Mouse (Mus musculus): ENCODE results near the gene Ltb4r1.

Ltb4r1 gene

GRCm38 (mm10) chr14:55747051-55747847 lies 18.5 kb upstream of the Ltb4r1 start:
- DNase-seq, result no peak

- DNase-seq, result no peak
Measured at GRCm38 (mm10) chr14:55757566-55757965, 8.2 kb upstream of the Ltb4r1 start.

GRCm38 (mm10) chr14:55758363-55758784 lies 7.4 kb upstream of the Ltb4r1 start, which contains the start of gene Cideb:
Cideb (minus strand) TSS chr14:55758458.
- peak in 1 of 2 experiments; percentile 65 for DNase-seq

- peak; percentile 84 to 90 for DNase-seq
Measured at GRCm38 (mm10) chr14:55760156-55760555, 5.6 kb upstream of the Ltb4r1 start.

- DNase-seq, result no peak
Measured at GRCm38 (mm10) chr14:55761163-55761562, 4.6 kb upstream of the Ltb4r1 start, which contains the start of gene Ltb4r2. Ltb4r2 (plus strand) TSS chr14:55761428.

- peak; percentile 73 to 77 for DNase-seq
Measured at GRCm38 (mm10) chr14:55762001-55762821, 3.6 kb upstream of the Ltb4r1 start.

GRCm38 (mm10) chr14:55763166-55763565 lies 2.6 kb upstream of the Ltb4r1 start:
- DNase-seq, result peak; percentile 55 to 70

GRCm38 (mm10) chr14:55767519-55768414 lies 2.0 kb downstream of the Ltb4r1 start:
- DNase-seq, result peak; percentile 79 to 81

- DNase-seq, result no peak
Measured at GRCm38 (mm10) chr14:55768555-55768954, 2.8 kb downstream of the Ltb4r1 start.

- DNase-seq, result no peak
Measured at GRCm38 (mm10) chr14:55769087-55769703, 3.4 kb downstream of the Ltb4r1 start.

- DNase-seq, result peak in 1 of 2 experiments; percentile 18
Measured at GRCm38 (mm10) chr14:55776711-55777110, 10.9 kb downstream of the Ltb4r1 start.

- peak in 1 of 2 experiments; percentile 8 for DNase-seq
Measured at GRCm38 (mm10) chr14:55777176-55777575, 11.4 kb downstream of the Ltb4r1 start.

GRCm38 (mm10) chr14:55777806-55778205 lies 12.0 kb downstream of the Ltb4r1 start:
- DNase-seq, result peak in 1 of 2 experiments; percentile 20

GRCm38 (mm10) chr14:55778686-55779085 lies 12.9 kb downstream of the Ltb4r1 start:
- peak in 1 of 2 experiments; percentile 19 for DNase-seq

GRCm38 (mm10) chr14:55779656-55780055 lies 13.9 kb downstream of the Ltb4r1 start:
- DNase-seq, result peak in 1 of 2 experiments; percentile 54

GRCm38 (mm10) chr14:55780736-55781135 lies 15.0 kb downstream of the Ltb4r1 start:
- peak; percentile 3 to 17 for DNase-seq

- DNase-seq, result peak; percentile 68 to 80
Measured at GRCm38 (mm10) chr14:55781310-55781709, 15.5 kb downstream of the Ltb4r1 start.

GRCm38 (mm10) chr14:55782361-55782960 lies 16.7 kb downstream of the Ltb4r1 start:
- DNase-seq, result peak in 1 of 2 experiments; percentile 16

- peak; percentile 40 for DNase-seq
Measured at GRCm38 (mm10) chr14:55783171-55783957, 17.6 kb downstream of the Ltb4r1 start.

- peak; percentile 54 to 60 for DNase-seq
Measured at GRCm38 (mm10) chr14:55783958-55784235, 18.1 kb downstream of the Ltb4r1 start, which contains the start of gene Adcy4. Adcy4 (minus strand) TSS chr14:55784095.

GRCm38 (mm10) chr14:55785195-55785594 lies 19.4 kb downstream of the Ltb4r1 start:
- peak; percentile 26 to 34 for DNase-seq
